Mouse (Mus musculus) left cerebral cortex, adult 8-10 months (tissue): ENCODE measurements at regions not wholly inside any gene's neighbourhood (a gene's known extent, or its start where the extent isn't known, plus 50 kb on each side); places are given as distances from the start of the nearest gene placed in this dataset.

Experiments used
- DNase-seq, 2 experiments: peaks; one replicate each; pipeline ENCODE4 v3.0.0; 2022; ENCODE audit warnings: low spot score in 2 of 2

- DNase-seq = no peak
Observed at GRCm38 (mm10) chr9:90827474-90827873, 534.7 kb upstream of the Zic4 start.

DNA sequence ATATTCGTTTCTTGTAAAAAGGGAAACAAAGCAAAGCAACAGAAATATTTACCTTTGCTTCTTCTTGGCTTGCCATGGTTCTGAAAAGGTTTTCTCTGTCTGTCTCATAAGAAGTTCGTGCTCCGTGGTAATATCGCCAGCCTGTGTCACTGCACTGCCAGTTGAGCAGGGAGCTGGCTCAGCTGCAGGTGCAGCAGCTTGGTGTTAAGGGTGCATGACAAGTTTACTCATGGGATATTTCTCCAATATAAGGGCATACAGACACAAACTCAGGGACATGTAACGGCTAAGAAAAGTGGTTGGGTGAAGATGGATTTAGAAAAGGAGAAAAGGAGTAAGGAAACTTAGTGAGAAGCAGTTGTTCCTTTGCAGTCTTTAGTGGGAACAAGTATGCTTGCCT is 533.5 kb upstream of the Zic4 start:
- DNase-seq = no peak

- DNase-seq = no peak
Observed at GRCm38 (mm10) chr9:90830704-90831103, 531.5 kb upstream of the Zic4 start.

GRCm38 (mm10) chr9:90833743-90834539 is 528.3 kb upstream of the Zic4 start:
- no peak for DNase-seq

GRCm38 (mm10) chr9:90838184-90838926 is 523.9 kb upstream of the Zic4 start:
- DNase-seq = no peak

DNA sequence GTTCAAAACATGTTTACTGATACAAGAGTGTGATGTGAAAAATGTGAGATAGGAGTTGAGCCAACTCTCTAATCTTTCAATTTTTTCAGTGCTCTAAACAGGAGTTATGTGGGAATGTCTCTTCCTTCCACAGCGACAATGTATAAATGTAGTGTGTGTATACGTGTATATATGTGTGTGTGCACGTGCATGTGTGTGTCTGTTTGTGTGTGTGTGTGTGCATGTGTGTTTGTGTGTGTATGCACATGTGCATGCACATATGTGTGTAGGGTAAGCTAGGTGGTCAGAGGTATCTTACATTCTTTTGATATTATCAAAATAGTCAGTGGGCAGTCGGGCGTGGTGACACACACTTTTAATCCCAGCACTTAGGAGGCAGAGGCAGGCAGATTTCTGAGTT is 511.2 kb upstream of the Zic4 start:
- no peak for DNase-seq

DNA sequence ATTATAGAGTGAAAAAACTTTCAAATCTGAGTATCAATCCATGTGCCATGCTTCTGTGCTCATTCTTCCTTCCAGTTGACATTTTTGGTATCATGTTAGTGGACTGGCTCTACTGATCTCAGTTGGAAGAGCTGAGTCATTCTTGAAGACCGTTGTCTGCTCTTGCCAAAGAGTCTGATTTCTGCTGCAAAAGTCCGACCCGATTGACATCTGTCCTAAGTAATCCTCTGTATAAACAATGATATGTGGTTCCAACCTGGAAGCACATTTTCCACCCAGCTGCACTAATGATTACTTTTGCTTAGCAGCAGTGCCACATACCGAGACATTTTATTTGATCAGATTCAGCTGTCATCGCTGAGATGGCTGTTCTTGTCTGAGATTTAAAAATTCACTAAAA is 490.6 kb upstream of the Zic4 start:
- DNase-seq = no peak

- DNase-seq = no peak
Observed at GRCm38 (mm10) chr9:90884467-90884866, 477.7 kb upstream of the Zic4 start.

DNA sequence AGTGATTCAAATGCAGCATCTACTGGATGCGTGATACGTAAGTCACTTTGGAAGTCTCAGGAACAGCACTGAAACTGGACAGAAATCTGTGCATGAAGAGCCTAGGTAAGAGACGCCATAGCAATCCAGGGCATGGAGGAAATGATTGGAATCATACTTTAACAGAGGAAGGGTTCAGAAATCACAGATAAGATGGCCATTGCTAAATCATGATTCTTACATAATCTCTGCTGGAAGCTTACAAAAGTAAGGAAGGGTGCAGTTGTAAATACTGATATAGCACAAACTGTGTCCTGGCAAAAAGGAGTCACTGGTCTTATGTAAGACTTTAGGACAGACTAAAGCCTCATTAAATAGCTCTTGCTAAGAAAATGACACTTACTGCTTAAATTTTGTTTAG is 474.8 kb upstream of the Zic4 start:
- DNase-seq = no peak

GRCm38 (mm10) chr9:90890801-90891200 is 471.4 kb upstream of the Zic4 start:
- no peak for DNase-seq

- DNase-seq = no peak
Observed at GRCm38 (mm10) chr9:90892816-90893215, 469.4 kb upstream of the Zic4 start.

DNA sequence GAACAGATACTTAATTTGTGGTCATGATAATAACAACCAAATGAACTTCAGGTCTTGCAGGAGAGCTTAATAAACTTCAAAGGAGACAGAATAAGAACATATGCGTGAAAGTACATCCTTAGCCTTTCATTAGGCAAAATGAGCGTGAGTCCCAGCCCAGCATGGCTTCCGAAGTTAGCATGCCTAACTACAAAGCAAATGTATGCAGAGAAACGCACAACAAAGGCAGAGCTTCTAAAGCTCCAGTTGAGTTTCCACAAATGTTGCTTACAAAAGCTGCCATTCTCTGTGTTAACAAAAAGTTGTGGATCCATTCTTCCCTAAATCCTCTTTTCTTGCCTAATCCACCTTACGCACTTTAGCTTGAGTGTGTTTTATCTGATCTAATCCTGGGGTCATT is 458.7 kb upstream of the Zic4 start:
- no peak for DNase-seq

DNA sequence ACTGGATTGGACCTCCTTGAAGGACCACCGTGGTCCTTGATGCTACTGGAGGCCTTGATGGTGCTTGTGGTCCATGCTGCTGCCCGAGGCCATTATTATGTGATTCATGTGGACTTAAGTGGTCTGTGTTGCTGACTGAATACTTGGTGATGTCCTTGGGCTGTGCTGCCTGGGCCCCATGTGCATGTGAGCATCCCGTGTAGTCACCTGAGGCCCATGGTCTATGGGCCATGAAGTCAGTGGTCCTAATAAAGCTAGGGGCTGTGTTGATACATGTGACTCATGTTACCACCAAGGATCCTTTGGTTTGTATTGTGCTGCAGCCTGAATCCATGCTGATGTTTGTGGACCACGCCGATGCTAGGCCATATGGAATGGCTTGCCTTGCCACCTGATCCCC is 456.1 kb upstream of the Zic4 start:
- DNase-seq = no peak

DNA sequence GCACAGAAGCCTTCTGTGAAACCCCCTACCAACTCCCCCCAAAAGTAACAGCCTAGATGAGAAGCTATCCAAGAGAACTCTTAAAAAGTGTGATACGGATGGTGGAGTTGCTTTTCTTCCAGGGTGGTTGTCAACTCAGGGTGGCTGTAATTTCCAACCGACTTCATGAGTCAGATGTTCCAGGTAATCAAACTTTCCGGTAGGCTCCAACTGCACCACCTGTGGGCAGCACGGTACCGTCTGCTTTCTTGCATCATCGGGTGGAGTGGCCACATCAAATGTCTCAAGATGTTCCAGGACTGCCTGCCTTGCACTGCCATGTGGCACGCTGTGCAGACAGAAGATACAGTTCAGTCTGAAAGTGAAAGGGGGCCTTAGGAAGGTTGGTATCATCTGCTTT is 455.5 kb upstream of the Zic4 start:
- DNase-seq = no peak

- DNase-seq = no peak
Observed at GRCm38 (mm10) chr9:90954613-90955012, 407.6 kb upstream of the Zic4 start.

DNA sequence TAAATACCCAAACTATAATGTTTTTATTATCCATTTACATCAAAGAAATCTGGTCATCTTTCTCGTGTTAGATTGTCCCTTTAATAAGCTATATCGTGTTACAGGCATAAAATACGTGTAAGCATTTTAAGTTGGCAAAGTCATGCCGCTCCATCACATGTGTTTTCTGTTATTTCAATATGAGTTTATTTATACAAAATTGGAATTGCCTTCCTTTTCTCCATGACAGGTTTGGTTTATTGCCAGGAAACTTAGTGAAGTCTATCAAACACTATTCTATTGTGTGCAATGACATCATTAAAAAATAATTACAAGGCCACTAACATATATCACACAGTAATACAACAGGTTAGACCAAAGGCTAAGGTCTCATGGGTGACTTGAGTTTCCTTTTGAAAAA is 400.8 kb upstream of the Zic4 start:
- no peak for DNase-seq

DNA sequence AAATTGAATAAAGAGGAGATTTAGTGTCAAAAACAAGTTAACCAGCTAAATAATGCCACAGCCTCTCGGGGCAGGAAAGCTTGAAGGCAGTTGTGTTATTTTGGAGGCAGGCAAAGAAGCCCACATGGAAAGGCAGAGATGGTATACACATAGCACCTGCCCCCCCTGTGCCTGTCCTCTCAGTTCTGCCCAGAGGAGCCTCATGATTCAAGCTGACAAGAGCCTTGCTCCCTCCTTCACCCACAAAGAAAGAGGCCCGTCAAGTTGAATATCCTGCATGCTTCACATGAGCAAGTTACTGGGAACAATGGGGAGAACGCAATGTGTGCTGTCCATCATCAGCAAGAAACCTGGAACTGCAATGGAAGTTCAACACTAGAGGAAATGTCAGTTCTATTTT is 398.2 kb upstream of the Zic4 start:
- no peak for DNase-seq

GRCm38 (mm10) chr9:90978730-90979129 is 383.5 kb upstream of the Zic4 start:
- DNase-seq = no peak

GRCm38 (mm10) chr9:90980023-90980802 is 382.0 kb upstream of the Zic4 start:
- DNase-seq = no peak

DNA sequence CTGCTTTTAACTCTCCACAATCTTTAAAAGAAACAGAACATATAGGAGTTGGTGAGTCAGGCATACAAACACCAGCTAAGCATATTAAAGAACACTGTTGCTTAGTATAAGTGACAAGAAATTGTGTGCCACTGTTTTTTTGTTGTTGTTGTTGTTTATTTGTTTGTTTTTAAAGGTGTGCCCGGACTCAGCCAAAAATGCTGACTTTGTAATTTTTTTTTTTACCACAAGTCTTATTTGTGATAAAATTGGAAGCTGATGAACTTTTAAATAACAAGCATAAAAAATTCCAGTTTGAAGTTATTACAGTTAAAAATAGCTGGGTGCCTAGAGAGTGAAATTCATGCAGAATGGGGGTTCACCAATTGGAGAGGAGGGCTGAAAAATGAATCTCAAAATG is 363.0 kb upstream of the Zic4 start:
- DNase-seq = no peak

- no peak for DNase-seq
Observed at GRCm38 (mm10) chr9:91004214-91004613, 358.0 kb upstream of the Zic4 start.

DNA sequence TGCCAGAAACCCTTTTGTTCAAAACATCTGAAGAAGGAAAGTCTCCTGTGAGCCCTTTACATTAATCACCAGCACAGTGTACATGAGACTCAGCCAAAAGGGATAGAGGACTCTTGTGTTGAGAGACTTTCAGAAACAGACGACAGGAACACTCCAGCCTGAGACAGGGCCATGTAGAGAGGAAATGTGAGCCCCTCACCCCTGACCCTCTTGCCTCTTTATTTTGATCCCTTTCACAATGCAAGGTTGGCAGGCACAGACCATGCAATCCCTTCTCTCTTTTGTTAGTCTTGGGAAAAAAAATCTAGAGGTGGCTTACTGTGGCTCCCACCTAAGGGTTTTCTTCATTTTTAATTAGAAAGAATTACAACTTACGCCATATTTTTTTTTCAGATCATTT is 321.7 kb upstream of the Zic4 start:
- no peak for DNase-seq
